Mouse (Mus musculus) heart, adult 18-20 months (tissue): ENCODE data around the gene Vsx1. TPM values are rescaled to one million over a fixed set of nuclear protein-coding genes. Genes with fewer than 3 reads are reported as not detected.

Experiments used
- DNase-seq, 2 experiments: peaks; one replicate each; pipeline ENCODE4 v3.0.0; 2021 to 2022; ENCODE audit warnings: mixed read lengths in 1 of 2
- total RNA-seq, 2 experiments: library from RNA; stranded (reverse); gene quantifications; 2 replicates each; pipeline ENCODE4 v1.2.3; 2021

Gene Vsx1
- total RNA-seq, 2 experiments from 2014 or later = 0.10 TPM; not detected in 1

DNA sequence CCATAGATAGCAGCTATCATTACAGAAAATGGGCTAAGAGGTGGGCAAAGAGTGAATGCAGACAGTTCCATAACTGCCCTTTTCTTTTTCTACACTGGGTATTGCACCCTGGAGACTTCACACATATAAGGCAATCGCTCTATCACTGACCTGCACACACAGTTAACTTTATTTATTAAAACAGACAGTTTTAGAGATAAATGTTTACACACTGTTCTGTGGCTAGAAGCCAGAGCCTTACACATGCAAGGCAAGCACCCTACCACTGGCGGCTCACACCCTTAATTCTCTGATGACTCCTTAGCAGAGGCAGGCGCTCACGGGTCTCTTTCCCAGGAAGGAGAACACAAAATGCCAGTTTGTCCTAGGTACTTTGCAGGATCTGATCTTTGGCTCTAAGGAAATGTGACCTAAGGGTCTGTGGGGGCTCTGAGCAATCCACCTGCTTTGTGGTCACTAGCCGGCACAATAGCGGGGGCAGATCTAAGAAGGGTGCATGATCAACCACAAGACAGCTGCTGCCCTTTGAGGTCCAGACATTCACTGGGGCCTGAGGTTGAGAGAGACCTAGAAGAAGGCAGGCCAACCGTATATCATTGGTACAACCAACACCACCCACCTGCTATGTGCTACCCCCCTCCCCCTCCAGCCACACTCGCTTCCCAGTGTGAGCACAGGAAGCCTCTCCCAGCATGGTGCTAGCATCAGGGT lies 42.6 kb downstream of the Vsx1 start:
- no peak for DNase-seq

DNA sequence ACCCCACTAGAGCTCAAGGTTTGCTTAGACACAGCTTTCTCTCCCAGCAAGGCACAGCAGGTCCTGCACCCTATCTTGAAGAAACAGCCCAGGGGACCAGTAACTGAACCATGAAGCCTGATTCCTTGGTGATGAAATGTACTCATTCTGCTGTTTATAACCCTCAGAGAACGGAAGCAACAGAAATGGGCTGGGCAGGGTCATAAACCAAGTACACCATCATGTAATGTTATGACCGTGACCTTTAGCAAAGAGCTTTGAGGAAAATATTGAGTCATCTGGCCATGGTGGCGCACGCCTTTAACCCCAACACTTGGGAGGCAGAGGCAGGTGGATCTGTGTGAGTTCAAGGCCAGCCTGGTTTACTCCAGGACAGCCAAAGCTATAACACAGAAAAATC lies 43.9 kb downstream of the Vsx1 start:
- no peak for DNase-seq

- no peak for DNase-seq
Measured at GRCm38 (mm10) chr2:150643726-150644415, 45.3 kb downstream of the Vsx1 start.

- DNase-seq = no peak
Measured at GRCm38 (mm10) chr2:150643166-150643565, 46.0 kb downstream of the Vsx1 start.

GRCm38 (mm10) chr2:150638370-150638733 lies 50.8 kb downstream of the Vsx1 start:
- no peak for DNase-seq

GRCm38 (mm10) chr2:150637702-150638369 lies 51.3 kb downstream of the Vsx1 start:
- no peak for DNase-seq

GRCm38 (mm10) chr2:150635877-150636446 lies 53.2 kb downstream of the Vsx1 start:
- no peak for DNase-seq

Other genes with a start within 250 kb of the Vsx1 start
- gene Zfp442, start 237.9 kb downstream of the Vsx1 start, total RNA-seq = 1 to 10 TPM; 6.5 to 7.5 TPM
- under 1 TPM; 0.20 to 0.26 TPM for gene Zfp345, start 204.3 kb downstream of the Vsx1 start, total RNA-seq
- under 1 TPM; 0.27 to 0.49 TPM for gene Cst7, start 118.9 kb downstream of the Vsx1 start, total RNA-seq
- gene Apmap, start 80.8 kb downstream of the Vsx1 start, total RNA-seq = 10 to 100 TPM; 62.2 to 67.1 TPM
- 100 to 1,000 TPM; 261 to 288 TPM for gene Acss1, start 20.9 kb downstream of the Vsx1 start, total RNA-seq
- 10 to 100 TPM; 17.6 to 17.8 TPM for gene Entpd6, start 59.7 kb upstream of the Vsx1 start, total RNA-seq
- 100 to 1,000 TPM; 507 to 527 TPM for gene Pygb, start 97.4 kb upstream of the Vsx1 start, total RNA-seq
- gene Abhd12, start 215.4 kb upstream of the Vsx1 start, total RNA-seq = 10 to 100 TPM; 40.3 to 48.8 TPM
- gene Gins1, start 216.0 kb upstream of the Vsx1 start, total RNA-seq = 1 to 10 TPM; 2.7 to 3.3 TPM